Mouse (Mus musculus) left cerebral cortex, adult 6 months (tissue): ENCODE results near the gene Spata33. TPM values are rescaled to one million over a fixed set of nuclear protein-coding genes. Genes with fewer than 3 reads are reported as not detected.

Experiments used
- long read RNA-seq, 2 experiments: library from polyadenylated mRNA; unstranded; transcript quantifications; one replicate each; pipeline ENCODE4 v2.0.0; 2019 to 2020
- polyA plus RNA-seq: library from polyadenylated mRNA; unstranded; fragments of <200 nt; fragmentation: Nextera tagmentation; gene quantifications from 2 replicates; pipeline ENCODE4 v1.2.3, GENCODE M21; 2021

Spata33 gene
- polyA plus RNA-seq: 8.6 and 9.6 TPM in 2 replicates
- long read RNA-seq, experiment 1, full-length matches to known transcripts: 11 of 18 reads
- long read RNA-seq, experiment 1, partial matches to known transcripts: 5 of 18 reads
- long read RNA-seq, experiment 1, other reads (novel, unspliced or antisense): 2 of 18 reads
- long read RNA-seq, experiment 2, full-length matches to known transcripts: 6 of 6 reads
- long read RNA-seq, experiment 2, partial matches to known transcripts: 0 of 6 reads
- long read RNA-seq, experiment 2, other reads (novel, unspliced or antisense): 0 of 6 reads

DNA sequence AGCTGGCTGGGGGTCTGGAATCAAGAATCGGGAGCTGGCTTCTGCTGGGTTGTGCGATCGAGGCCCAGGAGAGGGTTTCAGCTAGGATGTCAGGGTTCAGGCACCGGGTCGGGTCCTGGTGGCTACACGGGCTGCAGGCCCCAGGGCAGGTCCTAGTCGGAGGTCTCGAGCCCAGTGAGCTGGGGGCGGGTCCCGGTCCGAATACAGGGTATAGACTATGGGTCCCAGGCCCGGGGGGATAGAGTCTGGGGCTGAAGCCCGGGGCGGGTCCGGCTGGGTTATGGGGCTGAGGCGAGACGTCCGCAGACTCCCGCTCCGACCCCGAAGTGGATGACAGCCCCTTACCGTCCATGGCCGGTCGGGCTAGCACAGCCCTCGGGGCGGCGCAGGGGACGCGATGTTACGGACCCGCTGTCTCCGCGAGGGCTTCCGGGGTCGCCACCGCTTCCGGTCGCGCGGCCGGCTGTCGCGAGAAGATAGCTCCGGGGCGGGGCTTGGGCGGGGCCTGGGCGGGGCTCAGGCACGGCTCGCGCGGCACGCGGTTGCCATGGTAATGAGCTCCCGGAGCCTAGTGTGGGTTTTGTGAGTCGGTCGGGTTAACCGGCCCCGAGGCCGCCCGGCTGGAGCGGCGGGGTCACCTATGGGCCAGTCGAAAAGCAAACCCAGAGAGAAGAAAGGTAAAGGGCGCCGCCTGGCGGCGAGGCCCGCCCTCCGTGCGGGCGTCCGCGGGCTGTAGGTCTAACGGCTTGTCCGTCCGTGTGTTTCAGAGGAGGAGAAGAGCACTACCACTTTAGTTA lies at the start of gene Spata33, which contains the start of gene Chmp1a:
Spata33 (plus strand) TSS at position 512 of the 797 bp plus-strand sequence.
Chmp1a (minus strand) TSS at position 443 of the 797 bp plus-strand sequence.

GRCm38 (mm10) chr8:123185566-123186409 lies 26.8 kb upstream of the Spata33 start, which contains the start of gene Dpep1:
TSS of gene Dpep1 (plus strand) at chr8:123186242.

DNA sequence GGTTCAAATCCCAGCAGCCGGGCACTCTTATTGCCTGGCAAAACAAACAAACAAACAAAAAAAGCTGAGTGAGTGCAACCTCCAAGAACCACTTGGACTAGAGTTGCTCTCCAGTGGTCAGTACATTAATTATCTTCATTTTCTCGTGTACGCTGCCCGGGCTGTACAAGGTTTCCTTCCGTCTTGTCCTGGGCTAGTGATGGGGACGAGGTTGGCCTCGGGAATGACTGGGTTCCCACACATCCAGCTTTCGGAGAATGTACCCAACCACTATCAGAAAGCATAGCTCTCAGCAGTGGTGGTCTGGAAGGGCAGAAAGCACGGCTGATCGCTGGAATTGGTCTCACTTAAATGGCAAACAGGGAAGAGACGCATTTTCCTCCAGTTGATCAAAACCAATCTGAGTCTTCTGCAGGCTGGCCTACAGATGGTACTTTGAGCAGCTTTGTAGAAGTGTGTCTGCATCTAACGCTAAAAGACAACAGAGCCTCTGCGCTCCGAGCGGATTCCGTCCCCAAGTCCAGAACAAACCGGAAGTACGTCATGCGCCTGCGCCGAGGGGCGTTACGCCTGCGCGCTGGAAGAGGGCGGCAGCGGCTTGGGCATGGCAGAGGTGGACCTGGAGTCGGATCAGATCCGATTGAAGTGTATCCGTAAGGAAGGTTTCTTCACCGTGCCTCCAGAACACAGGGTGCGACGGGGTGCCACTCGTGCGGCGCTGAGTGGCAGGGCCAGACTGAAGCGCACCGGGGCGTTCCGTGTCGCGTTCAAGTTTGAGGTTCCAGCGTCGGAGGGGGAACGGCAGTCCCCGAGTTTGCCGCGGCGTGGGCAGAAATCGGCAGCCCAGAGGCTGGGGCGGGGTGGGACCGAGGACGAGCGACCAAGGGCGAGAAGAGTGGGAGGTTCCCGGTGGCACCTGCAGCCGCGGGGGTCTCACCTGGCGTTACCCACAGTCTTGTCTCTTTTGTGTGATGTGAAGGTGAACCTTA lies 11.9 kb downstream of the Spata33 start, which contains the start of gene Cdk10:
Cdk10 (plus strand) TSS at position 565 of the 989 bp plus-strand sequence.

GRCm38 (mm10) chr8:123235520-123236497 lies 23.2 kb downstream of the Spata33 start, which contains the start of gene Spata2l:
TSS of gene Spata2l (minus strand) at chr8:123236233.

GRCm38 (mm10) chr8:123254099-123254885 lies 41.7 kb downstream of the Spata33 start, which contains the start of the genes Zfp276 and Vps9d1:
TSS of gene Zfp276 (plus strand) at chr8:123254195.
TSS of gene Vps9d1 (minus strand) at chr8:123254348.

Other genes with a start within 250 kb of the Spata33 start
- gene Ankrd11, start 170.6 kb upstream of the Spata33 start, polyA plus RNA-seq: 18.2 and 43.0 TPM in 2 replicates
- 18.5 and 42.3 TPM in 2 replicates for gene Spg7, start 149.9 kb upstream of the Spata33 start, polyA plus RNA-seq
- 2,211 and 2,271 TPM in 2 replicates for gene Rpl13, start 110.5 kb upstream of the Spata33 start, polyA plus RNA-seq
- 11.0 and 14.2 TPM in 2 replicates for gene Cpne7, start 95.5 kb upstream of the Spata33 start, polyA plus RNA-seq
- gene Sult5a1, start 54.5 kb upstream of the Spata33 start, polyA plus RNA-seq: 0.16 and 0.20 TPM in 2 replicates
- gene Dpep1, start 26.6 kb upstream of the Spata33 start, polyA plus RNA-seq: not detected in 2 replicates
- 94.3 and 139 TPM in 2 replicates for gene Chmp1a, start 69 bp upstream of the Spata33 start, polyA plus RNA-seq
- gene Cdk10, start 12.0 kb downstream of the Spata33 start, polyA plus RNA-seq: 60.2 and 80.2 TPM in 2 replicates
- 31.7 and 37.1 TPM in 2 replicates for gene Spata2l, start 23.4 kb downstream of the Spata33 start, polyA plus RNA-seq
- gene Zfp276, start 41.4 kb downstream of the Spata33 start, polyA plus RNA-seq: 4.8 and 5.6 TPM in 2 replicates
- gene Vps9d1, start 41.5 kb downstream of the Spata33 start, polyA plus RNA-seq: 20.4 and 31.0 TPM in 2 replicates
- gene Fanca, start 105.7 kb downstream of the Spata33 start, polyA plus RNA-seq: 0.33 and 1.2 TPM in 2 replicates
- gene Spire2, start 119.9 kb downstream of the Spata33 start, polyA plus RNA-seq: 2.1 and 13.2 TPM in 2 replicates
- gene Tcf25, start 160.9 kb downstream of the Spata33 start, polyA plus RNA-seq: 382 and 422 TPM in 2 replicates
- 0.04 TPM in 1 of 2 replicates, not detected in the other for gene Mc1r, start 194.3 kb downstream of the Spata33 start, polyA plus RNA-seq
- gene Tubb3, start 198.6 kb downstream of the Spata33 start, polyA plus RNA-seq: 469 and 502 TPM in 2 replicates
- 12.6 and 13.2 TPM in 2 replicates for gene Def8, start 210.7 kb downstream of the Spata33 start, polyA plus RNA-seq